Mouse (Mus musculus) adipocyte (in vitro differentiated cells): ENCODE data around the gene Cyba.

Experiments
- DNase-seq: peaks from one replicate; pipeline ENCODE4 v3.0.0-alpha.2; 2016; ENCODE audit warnings: low spot score

Cyba gene

DNA sequence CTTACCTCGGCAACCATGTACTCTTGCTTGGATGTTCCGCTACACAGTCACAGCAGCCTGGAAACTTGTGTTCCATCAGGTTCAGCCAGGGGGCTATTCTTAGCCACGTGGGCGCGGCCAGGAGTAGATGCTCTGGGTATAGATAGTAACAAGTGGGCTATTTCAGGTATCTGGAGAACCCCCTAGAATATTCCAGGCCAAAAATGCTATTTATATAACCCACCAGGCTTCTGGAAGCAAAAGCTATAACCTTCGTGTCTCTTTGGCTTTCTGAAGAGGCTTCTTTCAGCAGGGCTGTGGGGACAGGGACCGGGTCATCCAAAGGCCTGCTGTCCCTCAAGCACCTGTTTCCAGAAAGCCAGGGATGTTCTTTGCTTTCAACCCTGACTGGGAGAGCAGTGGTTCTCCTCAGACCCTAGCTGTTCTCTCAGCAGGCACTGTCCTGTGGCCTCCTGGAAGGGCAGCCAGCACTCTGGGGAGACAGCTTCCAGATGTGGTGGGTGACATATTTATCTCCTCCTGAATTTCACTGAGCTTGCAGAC is 18.5 kb upstream of the Cyba start:
- DNase-seq: no peak

DNA sequence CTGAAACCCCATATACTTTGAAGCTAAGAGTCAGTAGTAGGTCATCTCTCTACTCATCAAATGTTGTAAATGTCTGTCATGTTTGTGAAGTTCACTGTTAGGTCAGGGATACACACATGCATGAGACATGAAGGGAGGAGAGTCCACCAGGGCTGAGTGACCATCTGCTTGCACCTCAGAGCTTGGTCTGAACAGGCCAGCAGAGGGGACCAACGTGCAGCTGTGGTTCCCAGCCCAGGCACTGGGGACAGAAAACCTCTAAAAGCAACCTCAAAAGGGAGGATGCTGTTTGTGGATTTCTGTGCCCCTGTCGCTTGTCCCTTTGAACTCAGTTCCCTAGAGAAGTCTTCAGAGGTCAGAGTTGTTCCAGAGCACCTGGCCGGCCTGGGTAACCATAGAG is 12.5 kb upstream of the Cyba start:
- DNase-seq: no peak

DNA sequence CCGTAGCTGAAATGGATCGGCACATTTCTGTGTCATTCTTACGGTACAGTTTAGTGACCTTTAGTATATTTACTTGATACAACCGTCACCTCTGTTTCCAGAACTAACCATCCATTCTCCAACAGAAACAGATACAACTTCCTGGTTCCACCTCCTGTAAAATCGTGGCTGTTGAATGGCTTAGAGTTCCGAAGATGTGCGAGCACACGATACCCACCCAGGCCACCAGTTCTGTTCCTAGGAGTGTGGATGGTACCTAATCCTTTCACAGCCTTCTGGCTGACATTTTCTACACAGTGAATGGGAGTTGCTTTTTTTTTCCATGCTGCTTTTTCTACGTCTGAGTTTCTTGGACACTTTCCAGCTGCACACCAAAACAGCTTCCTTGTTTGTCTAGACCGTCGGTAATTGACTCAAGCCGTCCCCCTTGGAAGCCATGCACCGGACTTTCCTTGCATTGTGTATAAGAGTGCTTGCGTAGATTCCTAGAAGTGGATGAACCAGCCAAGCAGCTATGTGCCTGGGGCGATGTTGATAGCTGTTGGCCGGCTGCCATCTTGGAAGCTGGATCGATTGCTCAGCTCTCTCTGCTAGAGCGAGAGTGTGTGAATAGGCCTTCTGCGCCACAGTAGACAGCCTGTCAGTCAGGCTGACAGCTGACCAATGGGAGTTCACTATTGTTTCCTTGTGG is 11.5 kb upstream of the Cyba start:
- DNase-seq: peak; percentile 96

DNA sequence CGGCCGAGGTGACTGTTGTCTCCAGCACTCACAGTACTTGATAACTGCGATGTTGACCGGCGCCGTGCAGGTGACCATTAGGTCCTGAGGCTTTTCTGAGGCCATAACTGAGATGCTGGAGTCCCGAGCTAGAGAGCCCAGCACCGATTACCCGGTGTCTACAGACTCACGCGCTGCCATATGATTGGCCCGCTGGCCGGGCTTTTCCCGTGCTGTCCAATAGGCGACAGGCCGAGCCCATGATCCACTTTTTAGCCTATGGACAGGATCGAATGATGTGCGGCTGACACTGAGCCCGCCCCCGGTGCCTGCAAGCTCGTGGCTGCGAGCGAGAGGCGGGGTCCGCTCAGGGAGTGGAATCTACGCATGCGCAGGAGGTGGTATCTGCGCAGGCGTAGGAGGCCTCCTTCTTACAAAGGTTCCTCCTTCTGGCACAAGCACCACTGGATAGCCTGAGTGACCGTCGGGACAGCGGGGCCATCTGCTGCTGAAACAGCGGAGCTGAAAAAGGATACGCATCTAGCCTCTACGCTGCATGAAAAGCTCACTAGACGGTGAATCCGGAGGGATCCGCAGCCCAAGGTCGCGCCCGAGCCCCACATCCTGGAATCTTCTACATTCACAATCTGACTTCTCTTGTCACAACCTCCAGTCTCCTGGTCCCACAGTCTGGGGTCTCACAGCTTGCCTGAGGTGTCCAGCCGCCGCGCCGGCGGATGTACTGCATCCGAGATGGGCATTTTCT is 10.7 kb upstream of the Cyba start, which contains the start of gene Mvd:
Mvd (minus strand) TSS at position 161 of the 745 bp plus-strand sequence.
- DNase-seq: peak; percentile 99

DNA sequence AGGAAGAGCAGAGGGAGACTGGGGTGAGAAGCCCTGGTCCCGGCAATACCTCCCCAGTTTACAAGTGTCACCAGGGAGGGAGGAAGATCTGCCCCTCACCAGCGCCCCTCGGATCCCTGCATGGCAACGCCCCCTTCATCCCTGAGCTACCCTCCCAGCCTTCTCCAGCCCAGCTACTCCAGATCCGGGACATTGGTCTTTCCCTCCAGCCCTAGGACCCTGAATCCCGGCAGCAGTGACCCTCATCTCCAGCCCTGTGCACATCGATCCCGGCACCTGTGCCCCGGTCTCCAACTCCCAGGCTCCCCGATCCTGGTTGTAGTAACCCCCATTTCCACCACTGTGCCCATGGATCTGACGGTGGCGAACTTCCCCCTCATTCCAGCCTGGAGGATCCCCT is 10.1 kb upstream of the Cyba start:
- no peak for DNase-seq

DNA sequence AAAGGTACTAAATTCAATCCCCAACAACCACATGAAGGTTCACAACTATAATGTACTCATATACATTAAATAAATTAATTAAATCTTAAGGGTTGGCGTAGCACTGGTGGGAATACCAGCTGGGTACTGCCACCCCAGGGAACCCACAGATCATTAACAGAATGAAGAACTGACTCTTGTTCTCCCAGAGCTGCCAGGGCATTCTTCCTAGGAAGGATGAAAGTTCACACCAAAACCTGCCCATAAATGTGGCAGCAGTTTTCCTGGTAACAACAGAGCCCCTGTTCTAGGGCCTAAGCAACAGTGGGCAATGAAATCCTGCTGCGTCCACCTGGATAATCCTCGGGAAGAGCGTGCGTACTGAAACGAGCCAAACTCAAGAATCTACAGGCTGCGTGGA is 9.6 kb upstream of the Cyba start:
- no peak for DNase-seq

DNA sequence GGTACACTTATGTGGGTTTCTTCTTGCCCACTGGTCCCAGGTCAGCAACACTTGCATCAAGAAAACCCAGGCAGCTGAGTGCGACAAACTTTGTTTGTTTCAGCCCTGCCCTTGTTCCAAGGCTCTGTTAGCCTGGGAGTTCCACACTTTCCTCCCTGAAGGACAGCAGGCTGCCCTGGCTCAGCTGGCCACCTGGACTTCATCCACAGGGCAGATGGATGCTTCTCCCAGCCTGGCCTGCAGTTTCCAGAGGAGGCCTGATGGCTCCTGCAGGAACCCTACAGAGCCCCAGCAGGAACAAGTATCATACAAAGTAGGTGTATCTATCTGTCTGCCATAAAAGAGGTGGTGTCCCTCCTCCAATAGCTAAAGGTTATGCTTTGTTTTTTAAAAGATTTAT is 8.6 kb upstream of the Cyba start:
- no peak for DNase-seq

DNA sequence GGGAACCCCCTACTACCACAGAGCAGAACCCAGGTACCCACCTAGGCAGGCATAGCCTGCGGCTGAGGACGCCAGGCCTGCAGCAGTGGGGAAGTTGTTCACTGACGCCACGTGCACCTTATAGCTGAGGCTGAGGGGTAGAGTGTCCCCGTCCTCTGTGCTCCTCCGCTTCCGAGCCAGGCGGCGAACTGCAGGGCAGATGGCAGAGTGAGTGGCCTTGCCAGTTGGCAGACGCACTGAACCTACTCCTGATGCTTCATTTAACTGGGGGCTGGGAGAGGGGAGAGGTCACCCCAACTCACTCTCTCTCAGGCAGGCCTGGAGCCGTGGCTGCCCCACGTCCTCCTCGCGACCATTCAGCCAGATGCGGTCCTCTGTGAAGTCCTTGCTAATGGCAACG is 6.6 kb upstream of the Cyba start:
- DNase-seq: no peak

DNA sequence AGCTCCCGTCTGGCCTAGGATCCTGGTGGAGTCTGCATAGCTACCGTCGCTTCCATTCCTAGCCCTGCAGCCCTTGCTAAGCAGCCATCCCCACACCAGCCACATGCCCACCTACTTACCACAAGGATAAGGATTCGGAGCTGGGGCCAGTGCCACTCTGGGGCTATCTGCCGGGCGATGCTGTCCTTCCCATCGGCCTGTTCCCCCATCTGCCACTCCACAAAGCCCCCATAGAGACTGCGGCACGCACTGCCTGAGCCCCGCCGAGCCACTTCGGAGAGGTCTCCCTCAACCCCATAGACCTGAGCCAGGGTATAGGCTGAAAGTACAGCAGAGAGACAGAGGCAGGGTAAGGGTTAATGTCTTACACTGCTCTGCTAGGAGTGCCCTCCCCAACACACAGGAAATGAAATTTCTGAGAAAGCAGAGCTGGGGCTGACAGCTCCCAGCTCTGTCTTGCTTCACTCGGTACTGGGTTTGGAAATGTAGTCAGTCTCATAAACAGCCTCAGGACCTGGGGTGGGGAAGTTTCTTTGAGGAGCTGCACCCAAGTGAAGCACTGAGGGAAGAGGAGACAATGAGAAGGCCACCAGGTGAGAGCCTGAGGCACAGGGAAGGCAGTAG is 5.1 kb upstream of the Cyba start:
- DNase-seq: no peak

DNA sequence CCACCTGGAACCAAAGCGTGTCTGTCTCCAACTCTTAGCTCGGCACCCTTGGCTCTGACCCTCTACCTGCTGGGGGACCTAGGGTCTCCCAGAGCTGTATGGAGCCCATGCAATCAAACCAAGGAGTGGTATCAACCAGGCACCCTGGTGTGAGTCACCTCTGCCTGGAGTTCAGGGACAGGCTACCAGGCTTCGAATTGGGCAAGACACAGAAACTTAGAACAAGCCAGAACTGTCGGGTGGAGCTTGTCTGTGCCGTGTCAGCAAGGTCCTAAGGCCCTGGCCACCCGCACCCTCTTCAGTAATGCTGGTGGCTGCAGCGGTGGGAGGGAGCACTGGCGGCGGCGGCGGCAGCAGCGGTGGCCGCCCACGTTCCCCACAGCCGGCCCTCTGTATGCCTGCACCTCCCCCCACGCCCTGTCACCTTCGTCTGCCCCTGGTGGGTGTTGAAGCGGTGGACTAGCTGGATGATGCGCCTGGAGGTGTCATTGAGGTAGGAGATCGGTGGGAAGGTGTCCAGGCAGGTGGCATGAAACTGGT is 3.9 kb upstream of the Cyba start:
- no peak for DNase-seq

DNA sequence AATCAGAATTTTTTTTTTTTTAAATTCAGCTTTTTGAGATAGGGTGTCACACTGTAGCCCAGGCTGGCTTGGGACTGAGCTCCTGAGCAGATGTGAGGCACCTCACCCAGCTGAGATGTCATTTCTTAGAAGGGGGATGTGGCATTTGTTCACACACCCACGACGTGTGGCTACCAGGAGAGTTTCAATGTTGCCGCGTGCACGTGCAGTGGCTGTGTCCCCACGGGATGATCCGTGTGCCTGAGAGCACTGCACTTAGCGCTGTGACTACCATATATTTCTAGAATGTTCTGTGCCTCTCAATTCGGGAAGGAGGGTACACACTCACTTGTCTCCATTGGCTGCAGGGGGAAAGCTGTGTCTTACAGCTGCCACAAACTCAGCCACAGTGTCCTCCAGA is 3.4 kb upstream of the Cyba start:
- DNase-seq: no peak

DNA sequence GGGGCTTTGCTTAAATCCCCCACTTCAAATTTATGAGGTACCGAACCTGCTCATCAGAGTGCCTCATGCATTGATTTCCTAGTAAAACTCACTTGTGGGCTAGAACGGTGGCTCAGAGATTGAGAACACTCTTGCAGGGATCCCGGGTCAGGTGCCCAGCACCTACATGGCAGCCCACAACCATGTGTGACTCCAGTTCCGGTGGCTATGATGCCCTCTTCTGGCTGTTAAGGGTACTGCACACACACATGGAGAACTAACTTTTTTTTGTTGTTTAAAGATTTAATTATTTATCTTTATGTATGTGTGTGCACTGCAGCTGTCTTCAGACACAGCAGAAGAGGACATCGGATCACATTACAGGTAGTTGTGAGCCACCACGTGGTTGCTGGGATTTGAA is 2.6 kb upstream of the Cyba start:
- DNase-seq: no peak

DNA sequence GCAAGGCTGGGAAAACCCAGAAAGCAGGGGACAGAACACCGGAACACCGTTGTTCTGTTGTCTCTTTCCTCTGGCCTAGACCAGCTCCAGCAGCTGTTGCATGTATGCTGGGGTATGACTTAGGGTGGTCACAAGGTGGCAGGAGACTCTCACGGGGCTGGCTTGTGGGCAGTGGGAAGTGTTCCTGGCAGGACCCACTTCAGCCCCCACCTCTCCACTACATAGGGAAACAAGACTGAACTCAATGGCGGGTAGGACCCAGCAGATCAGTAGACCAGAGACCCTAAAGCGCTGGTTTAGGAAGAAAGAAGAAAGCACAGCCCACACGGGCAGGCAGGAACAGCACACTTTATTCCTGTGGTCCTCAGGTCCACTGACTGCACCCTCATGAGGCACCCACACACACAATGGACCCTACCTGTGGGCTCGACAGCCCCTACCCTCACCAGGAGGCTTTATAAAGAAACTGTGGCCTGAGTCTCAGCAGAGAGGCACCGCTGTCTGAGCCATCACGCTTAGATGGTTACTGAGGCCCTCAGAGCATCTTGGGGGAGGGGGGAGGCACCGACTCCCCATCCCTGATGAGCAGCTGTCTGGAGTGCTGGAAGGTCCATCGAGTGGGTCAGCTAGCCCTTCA is 657 bp upstream of the Cyba start:
- DNase-seq: no peak

DNA sequence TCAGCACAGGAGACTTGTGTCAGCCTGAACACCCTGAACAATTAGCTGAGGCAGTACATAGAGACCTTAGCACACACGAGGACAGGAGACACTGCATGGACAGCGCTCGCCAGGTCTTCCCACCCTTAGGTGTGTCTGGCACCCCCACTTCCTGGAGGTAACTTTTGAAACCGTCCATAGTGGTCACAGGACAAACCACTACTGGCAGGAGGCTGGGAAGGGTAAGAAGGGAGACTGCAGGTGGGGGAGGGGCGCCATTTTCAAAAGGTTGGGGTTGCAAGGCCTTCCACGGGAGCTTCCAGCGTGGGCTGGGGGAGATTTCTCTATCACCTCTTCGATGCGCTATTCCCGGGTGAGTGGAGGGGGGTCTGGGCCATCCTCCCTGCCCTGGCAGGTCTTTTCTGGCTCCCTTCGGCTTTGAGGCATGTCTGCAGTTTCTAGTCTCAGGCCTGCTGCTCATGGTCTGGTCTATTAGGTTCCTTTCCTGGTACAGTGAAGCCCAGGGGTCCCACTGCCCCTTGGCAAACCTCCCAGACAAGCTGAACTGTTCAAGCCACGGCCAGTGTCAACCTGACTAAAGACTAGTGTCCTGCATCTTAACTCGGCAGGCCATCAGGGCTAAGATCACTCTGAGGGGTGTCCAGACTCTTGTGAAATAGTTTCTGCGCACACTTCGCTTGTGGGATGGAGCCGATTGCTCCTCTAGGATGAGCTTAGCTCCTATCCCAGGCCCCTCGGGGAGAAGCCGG is 862 bp downstream of the Cyba start:
- DNase-seq: no peak

DNA sequence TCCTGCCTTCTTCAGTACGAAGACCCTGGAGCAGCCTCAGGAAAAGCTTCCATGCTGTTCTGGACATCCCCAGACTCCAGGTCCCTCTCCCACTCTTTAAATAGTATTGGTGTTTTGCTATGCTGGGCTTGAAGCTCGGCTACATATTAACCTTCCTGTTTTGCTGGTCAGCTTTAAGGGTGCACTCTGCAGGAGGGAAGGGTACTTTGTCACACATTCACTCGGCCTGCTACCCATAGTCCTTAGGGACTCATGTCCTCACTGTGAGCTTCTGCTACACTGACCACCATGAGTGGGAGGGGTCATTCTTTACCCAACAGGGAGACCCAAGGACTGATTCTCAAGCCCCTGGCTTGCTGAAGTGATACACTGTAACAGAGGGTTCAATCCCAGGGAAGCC is 2.1 kb downstream of the Cyba start:
- DNase-seq: no peak

DNA sequence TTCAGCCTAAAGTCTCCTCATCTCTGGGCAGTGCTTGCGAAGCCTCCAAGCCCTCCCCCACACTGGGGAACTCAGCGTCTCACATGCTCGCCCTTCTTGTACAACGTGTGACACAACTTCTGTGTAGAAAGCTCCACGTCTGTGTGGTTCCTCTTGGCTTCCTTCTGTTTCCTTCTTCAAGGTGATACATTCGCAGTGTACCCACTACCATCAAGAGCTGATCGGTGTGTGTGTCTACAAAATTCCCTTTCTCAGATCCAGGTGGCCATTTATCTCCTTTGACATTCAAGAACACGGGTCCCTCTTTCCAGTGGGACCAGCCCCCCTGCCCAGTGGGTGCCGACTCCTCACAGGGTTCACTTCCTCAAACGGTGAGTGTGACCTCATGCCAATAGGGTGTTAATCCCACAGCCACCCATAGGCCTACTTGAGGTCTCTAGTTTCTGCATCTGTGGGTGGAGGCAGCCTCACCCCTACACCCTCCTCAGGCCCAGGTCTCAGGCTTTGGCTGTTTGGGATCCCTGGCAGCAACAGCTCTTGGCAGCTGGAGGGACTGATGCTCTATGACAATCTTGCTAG is 2.6 kb downstream of the Cyba start:
- DNase-seq: no peak

DNA sequence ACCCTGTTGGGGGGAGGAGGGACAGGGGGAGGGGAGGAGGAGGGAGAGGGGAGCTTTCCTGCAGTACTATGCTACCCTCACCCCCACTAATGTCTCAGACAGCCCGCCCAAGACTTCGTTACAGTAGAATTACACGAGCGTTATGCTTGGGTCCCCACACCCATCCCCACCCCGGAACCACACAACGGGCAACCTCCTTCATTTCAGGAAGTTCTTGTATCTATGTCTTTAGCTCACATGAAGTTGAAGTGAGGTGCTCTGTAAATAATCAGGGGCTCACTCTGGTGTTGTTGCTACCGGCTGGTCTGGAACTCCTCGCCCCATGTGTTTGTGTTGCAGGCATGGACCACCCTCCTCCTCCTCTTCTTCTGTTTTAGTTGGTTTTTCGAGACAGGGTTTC is 4.6 kb downstream of the Cyba start:
- DNase-seq: no peak

DNA sequence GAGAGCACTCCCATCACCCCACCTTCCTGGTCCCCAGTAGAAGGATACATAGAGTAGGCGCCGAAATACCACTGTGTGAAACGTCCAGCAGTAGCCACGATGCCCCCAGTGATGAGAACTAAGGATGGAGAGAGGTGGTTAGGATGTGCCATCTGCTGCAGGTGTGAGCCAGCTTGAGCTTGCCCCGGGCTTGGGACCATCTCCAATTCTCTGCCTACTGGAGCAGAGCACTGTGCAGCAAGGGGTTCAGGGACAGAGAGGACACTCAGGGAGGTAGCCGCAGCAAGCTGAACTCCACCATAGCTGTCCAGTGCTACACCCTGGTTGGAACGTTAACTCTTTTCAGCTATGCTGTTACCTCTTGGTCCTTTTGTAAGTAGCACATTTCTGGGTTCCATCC is 5.1 kb downstream of the Cyba start:
- DNase-seq: no peak

DNA sequence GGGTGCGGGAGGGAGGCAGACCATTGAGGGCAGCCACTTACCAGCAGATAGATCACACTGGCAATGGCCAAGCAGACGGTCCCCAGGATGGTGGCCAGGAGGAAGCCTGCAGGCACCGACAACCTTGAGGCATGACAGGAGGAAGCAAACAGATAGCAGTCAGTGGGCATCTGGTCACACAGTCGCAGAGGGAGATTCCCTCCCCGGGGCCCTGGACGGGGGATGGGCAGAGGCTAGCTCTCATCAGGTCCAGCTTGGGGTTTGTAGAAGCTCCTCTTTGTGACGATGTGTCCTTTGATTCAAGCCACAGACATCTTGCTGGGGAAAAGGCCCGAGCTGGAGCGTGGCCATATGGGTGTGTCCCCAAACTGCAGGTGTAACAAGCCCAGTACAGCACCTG is 6.6 kb downstream of the Cyba start:
- no peak for DNase-seq

DNA sequence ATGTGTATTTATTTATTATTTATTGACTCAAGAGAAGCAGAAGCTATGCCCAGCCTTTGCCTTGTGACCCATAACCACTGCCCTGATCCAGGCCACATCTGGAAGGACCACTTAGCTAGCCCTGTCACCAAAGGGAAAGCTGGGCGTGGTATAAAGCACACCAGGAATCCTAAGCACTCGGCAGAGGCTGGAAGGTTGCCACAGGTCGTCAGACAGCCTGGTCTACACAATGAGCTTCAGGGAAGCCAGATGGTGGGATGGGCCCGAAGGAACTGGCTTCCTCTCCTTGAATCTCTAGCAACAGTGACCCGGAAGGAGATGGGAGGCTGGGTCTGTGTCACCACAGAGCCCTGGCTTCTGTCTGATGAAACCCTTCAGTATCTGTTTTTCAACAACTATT is 9.1 kb downstream of the Cyba start:
- no peak for DNase-seq

DNA sequence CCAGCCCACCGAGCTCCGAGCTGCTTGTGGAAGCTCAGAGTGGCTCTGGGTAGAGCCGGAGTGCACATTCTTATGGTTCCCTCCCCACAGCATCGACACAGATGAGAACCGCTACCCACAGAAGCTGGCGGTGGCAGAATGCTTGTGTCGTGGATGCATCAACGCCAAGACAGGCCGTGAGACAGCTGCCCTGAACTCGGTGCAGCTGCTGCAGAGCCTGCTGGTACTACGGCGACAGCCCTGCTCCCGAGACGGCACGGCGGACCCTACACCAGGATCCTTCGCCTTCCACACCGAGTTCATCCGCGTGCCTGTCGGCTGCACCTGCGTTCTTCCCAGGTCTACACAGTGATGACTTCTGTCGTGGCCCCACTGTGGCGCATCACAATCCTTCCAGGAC is 9.5 kb downstream of the Cyba start:
- DNase-seq: no peak
